Mouse (Mus musculus) lung, postnatal 10 days (tissue): ENCODE results near the gene 6430548M08Rik.

Experiments
- DNase-seq: peaks from one replicate; pipeline ENCODE4 v3.0.0; 2021

Gene 6430548M08Rik

DNA sequence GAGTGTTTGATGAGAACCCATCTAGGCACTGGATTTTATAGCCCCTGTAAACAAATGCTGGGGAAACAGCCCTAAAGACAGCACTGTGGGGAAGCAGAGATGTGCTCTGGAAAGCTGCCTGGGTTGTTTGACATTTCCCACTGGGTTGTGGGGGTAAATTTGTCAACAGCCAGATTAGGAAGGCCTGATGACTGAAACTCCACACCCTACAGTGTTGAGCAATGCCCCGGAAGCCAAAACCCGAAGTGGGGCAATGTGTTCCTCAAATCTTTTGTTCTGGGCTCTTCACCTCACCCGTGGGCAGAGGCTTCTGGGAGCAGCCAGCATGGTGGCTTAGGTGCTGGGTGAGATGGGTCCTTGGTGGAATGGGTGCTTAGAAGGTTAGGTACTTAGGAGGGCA, 4.8 kb upstream of the 6430548M08Rik start:
- DNase-seq, result peak; percentile 42

DNA sequence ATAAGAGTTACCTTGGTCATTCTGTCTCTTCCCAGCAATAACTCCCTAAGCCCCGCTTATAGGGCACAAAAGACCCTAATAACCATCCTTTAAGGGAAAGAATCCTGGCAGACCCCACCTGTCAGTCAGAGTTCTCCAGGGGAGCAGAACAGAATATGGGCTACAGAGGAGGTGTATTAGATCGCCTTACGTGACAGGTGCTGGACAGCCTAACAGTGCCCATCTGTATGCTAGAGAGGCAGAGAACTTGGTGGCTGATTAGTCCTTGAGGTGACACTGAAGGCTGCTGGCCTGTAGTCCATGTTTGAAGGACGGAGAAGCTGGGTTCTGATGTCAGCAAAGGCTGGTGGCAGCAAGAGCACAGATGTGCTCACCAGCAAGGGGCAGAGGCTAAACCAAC, 3.0 kb upstream of the 6430548M08Rik start:
- DNase-seq, result no peak

DNA sequence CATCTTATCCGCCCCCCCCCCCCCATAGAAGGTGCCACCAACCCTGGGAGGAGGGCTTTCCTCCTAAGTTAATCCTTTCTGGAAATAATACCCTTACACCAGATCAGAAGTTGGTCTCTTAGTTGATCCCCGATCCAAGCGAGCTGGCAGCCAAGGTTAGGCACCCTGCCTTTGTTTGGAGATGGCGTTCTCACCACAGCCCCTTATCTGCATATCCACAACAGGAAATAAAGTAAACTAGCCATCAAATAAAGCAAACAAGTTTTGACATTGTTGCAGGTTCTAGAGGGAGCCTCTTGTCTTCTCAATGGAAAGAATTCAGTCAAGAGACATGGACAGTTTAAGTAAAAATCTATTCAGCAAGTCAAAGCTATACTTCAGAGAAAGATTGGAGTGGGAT, 2.6 kb upstream of the 6430548M08Rik start:
- peak; percentile 36 for DNase-seq

DNA sequence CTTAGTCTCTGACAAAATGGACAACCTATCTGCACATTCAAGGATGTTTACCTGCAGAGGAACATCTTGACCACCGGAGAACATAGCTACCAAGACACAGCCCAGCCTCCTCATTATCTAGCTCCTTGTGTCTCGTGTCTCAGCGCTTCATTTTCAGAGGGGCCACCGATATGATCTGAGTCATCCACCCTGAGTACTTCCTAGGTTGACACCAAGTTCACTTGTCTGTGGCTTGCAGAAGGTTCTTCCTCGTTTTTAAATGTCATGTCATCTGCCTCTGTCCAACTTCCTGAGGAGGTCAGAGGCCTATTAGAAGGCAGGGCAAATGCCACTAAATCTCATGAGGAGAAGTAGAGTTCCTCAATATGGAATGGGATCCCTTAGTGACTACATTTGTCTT, 1.4 kb upstream of the 6430548M08Rik start:
- no peak for DNase-seq

DNA sequence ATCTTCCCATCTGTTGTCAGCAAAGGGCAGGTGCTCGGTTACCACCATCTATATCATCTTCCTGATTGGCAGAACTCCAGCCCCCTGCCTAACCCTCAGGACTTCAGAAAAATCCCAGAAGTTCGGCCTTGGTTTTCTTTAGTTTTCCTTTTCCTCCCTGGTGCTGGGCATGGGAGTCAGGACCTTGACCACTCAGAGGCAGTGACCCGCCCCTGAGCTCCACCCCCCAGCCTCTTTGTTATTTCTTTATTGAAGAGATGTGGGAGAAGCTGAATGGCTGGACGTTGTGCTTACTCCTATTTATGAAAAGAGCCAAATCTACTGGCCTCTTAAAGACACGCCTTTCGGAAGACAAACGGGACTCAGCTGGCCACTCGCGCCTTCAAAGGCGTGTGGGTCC, 646 bp upstream of the 6430548M08Rik start:
- peak; percentile 90 for DNase-seq

DNA sequence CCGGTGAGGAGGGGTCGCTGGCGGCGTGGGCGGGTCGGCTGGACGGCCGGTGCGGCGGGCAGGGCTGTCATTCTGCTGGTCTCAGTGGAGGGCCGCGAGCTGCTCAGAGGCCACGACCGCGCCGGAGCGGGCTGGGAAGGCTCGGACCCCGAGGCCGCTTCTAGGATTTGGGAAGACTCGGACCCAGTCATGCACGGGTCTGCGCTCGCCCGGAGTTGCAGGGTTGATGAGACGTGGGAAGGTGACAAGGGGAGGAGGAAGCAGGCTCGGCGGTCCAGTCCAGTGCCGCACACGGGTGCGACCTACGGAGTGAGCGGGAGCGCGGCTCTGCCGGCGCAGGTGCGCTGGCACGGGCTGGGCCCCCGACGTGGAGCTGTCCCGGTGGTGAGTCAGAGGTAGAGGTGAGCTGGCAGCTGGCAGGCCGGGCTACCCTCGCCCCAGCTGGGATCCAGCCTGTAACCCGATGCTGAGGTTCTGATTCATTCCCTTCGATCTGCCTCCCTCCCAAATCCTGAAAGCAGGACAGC, 426 bp downstream of the 6430548M08Rik start:
- no peak for DNase-seq

DNA sequence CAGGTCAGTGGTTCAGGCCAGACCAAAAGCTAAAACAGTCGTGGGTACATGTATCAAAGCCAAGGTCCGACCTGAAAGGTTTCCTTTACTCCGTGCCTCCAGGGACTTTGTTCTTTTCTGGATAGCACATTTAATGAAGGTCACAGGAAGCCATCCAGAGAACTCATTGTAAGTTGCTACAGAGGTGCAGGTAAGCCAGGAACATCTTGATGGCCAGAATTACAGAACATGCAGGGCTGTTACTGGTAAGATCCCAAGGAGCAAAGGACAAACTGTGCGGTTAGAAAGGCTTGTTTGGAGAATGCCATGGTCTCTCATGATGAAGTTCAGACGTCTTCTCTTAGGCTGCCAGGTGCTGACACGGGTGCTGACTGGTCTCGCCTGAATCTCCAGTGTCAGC, 2.6 kb downstream of the 6430548M08Rik start:
- DNase-seq, result no peak

DNA sequence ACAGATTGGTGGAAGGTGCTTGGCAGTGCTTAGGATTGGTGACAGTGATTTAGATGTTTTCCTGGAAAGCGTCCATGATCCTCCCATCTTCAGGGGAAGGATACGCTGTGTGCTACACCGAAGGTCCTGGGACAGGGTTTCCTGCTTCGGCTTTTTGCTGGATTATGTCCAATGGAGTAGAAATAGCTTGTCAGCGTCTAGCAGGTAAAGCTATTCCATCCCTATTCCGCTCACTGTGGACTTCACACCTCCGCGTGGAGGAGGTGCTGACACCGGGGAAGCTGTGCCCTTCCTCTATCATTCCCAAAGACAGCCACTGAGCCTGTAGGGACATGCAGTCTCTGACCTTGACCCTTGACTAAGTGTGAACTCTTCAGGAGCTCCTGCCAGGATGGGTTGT, 4.2 kb downstream of the 6430548M08Rik start:
- DNase-seq, result peak; percentile 44

DNA sequence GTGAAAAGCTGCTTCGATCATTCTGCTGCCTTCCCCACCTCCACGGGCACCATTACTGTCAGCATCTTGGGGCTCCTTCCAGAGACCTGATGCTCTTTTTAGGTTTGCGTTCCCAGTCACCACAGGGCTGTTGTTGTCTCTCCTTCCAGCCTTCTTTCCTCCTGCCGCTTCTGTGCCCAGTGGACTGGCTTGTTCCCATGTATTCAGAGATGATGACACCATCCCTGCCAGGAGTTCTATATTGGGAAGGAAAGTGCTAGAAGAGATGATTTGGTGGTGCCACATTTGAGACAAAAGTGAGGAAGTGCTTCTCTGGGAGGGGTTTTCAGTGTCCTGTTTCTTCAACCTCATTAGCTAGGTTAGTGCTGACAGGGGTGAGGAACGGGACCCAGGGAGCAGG, 4.9 kb downstream of the 6430548M08Rik start:
- DNase-seq, result no peak

DNA sequence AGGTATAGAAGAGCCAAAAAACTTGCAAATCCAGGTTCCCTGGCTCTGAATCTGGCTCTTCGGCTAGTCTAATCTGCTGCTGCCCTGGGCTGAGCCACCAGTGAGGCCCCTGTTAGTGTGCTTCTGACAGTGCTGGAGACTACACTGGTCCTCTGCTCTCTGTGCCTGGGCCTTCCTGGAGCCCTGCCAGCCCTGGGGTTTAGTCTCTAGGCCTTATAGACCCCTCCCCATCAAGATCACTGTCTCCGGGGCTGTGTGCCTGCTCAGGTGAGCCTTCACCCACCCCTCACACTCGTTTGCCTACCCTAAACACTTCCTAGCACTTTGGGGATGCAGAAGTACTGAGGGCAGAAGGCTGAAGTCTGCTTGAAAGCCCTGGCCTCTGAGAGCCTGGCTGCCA, 5.5 kb downstream of the 6430548M08Rik start:
- DNase-seq, result no peak

DNA sequence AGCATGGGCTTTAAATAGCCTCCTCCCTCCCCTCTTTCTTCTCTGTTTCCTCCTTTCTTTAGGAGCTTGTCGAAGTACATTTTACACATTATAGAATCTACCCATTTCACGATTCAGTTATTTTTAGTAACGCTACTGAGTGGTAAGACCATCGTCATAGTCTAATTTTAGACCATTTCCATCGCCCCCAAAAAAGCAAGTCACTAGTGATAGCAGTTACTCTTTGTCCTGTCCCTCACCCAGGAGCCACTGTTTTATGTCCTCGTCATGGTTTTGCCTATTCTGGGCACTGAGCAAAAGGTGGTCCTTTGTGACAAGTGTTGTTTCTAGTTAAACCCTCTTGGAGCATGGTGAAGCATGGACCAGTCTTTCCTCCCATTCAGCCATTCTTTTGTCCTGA, 6.0 kb downstream of the 6430548M08Rik start:
- no peak for DNase-seq

DNA sequence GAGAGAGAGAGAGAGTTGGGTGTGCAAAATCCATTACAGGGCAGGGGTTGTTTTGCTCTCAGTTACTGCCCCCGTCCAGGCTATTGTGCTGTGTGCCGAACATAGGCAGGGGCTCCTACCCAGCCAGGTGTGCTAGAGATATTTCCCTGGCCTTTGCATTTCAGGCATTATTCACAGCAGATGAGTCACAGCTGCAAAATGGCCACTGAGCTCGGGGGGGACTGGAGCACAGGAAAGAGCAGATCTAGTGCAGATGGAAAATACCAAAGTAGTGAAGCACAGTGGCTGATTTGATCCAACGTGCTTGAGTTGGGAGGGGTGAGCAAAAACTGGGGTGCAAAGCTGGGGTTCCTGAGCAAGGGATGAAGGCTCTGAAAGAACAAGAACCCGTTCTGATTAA, 7.0 kb downstream of the 6430548M08Rik start:
- DNase-seq, result no peak

DNA sequence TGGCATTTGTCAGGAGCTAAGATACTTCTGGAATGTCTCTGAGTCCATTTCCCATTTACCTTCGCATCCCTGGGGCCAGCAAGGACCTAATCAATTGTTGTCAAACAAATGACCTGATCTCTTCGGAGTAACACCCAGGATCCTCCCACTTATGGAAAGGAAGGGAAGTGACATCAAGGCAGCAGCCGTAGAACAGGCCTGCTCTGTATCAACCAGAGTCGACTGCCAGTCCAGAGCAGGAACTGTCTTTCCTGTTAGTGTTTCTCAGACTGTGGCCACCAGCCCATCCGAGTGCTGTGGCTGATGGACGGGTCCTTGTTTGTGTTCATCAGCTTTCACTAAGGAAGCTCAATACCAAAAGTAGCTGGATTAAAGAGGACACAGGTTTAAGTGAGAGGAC, 10.3 kb downstream of the 6430548M08Rik start:
- DNase-seq, result peak; percentile 62

DNA sequence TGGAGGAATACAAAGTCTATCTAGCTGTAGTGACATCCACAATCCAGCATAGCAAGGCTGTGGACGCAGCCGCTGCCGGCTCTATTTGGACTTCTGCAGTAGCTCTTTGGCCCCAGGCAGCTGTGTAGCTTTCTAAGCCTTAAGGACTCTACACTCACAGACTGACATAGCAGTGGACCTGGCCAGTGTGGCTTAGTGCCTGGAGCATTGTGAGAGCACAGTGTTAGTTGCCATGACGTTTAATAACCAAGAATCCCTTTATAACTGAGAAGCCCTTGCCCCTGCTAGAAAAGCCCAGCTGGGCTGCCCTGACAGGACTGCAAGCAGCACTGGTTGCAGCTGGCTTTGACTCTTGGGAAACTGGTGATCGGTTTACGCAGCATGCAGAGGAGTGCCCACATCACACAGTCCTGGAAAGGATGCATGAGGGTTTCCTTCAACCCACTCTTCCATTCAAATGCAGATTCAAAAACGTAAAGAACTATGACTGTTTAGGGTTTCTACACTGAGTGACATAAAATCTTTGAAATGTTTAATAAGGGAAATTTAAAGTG, 11.0 kb downstream of the 6430548M08Rik start:
- no peak for DNase-seq

DNA sequence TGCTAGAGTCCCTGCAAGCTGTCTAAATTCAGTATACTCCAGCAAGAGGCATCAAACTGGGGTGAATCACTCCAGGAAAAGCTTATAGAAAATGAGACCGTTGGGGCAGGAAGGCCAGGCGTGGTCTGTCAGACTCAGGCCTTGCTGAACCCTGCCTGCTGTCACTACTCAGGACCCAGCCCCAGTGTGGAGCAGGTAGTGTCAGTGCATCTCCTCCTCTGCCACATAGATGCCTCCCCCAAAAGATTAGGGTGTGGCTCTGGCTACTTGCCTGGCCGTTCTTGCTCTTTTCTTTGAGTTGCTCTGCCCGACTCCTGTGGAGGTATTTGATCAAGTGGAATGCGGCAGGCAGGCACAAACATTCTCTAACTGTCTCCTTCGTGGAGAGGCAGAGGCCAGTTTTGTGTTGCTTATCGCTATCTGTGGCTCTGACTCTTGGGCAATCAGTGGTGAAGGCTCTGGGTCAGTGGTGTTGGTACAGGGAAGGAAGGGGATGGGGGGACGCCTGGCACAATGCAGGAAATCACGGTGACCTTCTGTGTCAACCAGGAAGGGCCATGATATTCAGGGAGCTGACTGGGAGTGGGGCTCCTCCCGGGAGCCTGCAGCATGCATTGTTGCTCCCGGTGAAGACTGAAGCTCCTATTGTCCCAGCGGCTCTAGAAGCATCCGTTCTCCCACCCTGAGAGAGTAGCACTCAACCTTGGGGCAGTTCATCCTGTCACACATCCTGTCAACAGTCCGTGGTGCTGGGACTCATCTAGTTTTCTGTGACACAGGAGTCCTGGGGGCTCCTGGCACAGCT, 12.6 kb downstream of the 6430548M08Rik start:
- peak; percentile 64 for DNase-seq

DNA sequence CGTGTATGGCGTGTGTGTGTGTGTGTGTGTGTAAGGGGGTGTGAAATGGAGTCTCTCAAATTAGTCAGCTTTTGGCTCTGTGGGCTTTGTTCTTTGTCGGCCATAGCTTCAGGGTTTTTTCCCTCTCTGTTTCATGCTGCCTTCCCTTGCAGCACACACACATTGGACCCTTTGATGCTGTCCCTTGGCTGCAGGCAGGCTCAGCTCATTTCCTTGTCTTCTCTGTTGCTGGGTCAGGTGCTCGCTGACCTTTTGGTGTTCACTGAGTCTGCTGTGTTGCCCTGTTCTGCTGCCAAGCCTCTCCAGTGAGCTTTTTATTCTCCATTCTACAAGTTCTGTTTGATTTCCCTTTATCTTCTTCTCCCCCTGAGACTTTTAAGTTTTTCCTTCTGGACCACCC, 15.6 kb downstream of the 6430548M08Rik start:
- DNase-seq, result peak; percentile 38

DNA sequence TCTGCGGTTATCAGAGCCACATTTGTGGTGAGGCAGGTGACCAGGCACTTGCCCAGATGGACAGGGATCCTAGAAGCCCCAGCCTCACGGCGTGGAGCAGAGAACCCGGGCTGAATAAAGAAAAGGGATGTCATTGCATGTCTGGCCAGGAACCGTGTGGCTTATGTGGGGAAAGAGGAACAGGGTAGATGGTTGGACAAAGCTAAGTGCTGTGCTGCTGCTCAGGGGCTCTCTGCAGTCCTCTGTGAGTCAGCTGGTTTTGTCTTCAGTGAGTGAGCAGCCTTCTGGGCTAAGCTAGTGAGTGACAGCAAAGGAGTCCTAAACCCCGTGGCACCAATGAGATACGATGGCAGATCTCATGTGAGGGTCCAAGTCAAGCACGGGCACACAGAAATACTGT, 17.2 kb downstream of the 6430548M08Rik start:
- DNase-seq, result no peak

DNA sequence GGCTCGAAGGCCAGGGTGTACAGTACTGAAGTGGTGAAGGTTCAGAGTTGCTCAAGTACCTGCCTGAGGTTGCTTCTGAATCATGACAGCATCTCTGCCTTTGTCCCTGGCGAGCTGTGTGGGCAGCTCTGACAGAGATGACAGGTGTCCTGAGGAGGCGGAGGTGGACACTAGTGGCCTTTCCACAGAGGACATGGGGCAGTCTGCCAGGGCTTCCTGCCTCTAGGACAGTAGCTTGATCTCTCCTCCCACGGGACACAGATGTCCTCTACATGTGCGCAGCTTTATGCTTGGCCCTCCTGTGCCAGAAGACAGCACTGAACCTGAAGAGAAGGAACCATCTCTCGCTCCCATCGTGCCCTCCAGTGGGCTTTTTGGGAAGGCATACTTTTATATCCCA, 19.2 kb downstream of the 6430548M08Rik start:
- DNase-seq, result peak; percentile 33

DNA sequence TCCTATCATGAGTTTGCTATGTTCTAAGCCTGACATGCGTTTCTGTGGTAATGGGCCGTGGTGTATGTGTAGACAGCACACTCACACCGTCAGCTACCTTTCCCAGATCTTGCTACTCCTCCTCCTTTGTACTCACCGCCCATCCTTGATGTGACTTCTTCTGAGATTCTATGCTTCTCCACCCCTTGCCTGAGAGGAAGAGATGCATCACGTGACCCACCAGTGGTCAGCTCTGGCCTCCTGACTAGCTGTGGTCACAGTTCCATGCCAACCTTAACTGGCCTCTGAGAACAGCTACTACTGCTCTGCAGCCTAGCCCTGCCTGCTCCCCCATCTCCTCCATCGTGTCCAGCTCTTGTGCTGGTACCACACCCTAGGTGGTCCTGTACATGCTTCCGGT, 21.7 kb downstream of the 6430548M08Rik start:
- DNase-seq, result no peak

DNA sequence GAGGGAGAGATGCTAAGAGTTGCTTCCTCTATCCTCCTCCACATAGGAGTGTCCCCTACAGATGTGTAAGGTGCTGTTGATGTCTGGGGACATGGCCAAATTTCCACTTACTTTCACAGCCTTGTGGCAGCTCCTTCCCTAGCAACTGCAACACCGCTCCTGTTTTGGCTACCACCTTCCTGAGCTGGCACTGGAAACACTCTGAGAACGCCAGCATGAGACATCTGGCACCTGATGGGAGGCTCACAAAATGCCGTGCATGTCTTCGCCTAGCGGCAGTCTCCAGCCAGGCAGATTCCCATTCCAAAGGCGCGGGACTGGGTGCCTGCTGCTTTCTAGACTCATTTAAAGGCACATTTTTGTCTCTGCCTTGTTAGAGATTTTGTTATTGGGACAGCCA, 22.7 kb downstream of the 6430548M08Rik start:
- peak; percentile 37 for DNase-seq

DNA sequence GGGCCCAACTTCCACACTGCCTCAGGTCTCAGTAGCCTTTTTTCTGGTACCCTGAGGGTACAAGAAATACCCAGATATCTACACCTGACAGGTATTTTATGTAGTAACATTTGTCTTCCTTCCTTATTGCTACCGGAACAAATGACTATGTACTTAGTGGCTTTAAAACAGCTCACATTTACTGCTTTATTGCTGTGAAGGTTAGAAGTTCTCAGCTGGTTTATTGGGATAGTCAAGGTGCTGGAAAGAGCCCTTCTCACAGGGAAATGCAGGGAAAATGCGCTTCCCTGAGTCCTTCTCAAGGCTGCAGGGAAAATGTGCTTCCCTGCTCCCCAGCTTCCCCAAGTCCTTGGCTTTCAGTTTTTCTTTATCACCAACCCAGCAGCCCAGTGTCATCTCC, 25.0 kb downstream of the 6430548M08Rik start:
- DNase-seq, result no peak

DNA sequence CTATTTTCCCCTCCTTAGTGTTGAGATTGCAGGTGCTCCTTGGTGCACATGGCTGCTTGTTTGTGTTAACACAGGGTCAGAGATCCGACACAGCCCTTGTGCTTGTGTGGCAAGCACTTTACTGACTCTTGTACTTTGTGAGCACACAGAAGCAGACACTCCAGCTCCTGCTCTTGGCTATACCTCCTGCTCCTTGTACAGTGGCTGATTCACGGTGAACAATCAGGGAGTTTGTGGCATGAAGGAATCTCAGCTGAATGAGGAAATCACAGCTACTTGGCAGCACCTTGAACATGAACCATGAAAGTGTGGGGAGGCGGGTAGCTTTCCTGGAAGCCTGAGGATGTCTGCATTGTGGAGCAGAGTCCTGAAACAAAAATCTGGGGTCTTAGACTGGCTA, 26.8 kb downstream of the 6430548M08Rik start:
- DNase-seq, result peak; percentile 38

DNA sequence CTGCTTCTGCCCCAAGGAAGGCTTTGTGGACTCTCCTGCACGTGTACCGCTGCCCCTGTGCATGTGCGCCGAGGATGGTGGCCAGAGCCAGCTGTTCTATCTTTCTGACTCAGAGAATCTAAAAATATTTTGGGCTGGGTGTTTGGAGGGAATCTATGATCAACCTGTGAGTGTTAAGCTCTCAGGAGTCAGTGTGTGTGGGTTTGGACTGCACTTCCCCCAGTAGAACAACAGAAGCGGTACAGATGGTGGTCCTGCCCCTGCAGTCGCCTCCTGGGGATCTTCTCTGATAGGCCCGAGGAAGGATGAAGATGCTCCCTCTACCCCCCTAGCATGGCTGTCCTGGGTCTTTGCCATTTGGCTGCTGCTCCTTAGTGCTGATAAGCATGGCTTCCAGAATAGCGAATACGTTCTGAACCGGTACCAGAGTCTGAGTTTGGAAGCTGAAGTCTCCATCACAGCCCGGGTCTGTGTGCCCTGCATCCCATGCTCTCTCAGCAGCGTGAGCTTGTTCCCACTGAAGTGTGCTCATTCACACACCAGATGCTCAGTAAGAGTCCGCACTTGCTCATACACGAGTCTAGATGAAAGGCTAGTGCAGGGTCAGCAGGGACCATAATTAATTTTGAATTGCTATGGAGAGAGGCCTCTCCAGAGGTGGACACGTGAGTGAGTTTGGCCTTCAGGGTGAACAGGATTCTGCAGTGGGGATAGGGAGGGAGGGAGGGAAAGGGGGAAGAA, 30.1 kb downstream of the 6430548M08Rik start:
- DNase-seq, result no peak
